Mouse (Mus musculus): ENCODE results near the gene A930033H14Rik.

DNA sequence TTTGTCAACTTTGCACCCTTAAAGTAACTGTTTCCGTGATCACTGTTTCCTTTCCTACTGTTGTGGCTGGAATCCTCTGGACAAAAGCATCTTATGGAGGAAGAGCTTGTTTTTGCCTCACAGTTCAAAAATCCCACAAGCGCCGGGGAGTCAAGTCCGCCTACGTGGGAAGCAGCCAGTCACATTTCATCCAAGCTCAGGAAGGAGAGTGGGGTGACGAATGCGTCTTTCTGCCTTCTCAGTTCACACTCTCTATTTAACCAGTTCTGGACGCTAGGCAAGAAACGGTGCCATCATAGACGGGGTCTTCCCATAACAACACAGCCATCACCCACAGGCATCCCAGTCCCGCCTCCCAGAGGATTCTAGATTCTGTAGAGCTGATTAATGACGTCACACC is 46.4 kb downstream of the A930033H14Rik start:
- TF ChIP-seq CTCF (IDR thresholded peaks at IDR 0.05): no peak
- no peak for TF ChIP-seq EP300 (IDR thresholded peaks at IDR 0.05)
